Comparison of ENCODE assay signal across 19 mouse cellular contexts in genomic region chr11:3427697-3428230, GRCm38 (mm10). TPM values are rescaled to one million over a fixed set of nuclear protein-coding genes. Genes with fewer than 3 reads are reported as not detected.
DNase-seq lines count a peak whose midpoint lies in the region; ATAC-seq and TF ChIP-seq lines count a peak whose summit lies in the region.
"Had no signal": no experiment of that assay in that cellular context is flagged by ENCODE, and none has a peak within 500 bp of the region (broad histone marks: within the 10 kb centered on the region; RNA-seq: fewer than 3 reads in every experiment).

No protein-coding gene starts in this region.

- H3K4me3 ChIP-seq in kidney, embryonic 16.5 days (ENCODE audit: low read length): no peak overlapping the region
- H3K4me3 ChIP-seq in bone marrow macrophage, adult 2 months (ENCODE audit: insufficient read depth, low read length): no peak overlapping the region
- no peak overlapping the region for H3K4me3 ChIP-seq in macrophage (ENCODE audit: inconsistent target)
- H3K4me3 ChIP-seq: embryonic facial prominence, embryonic 12.5 days; forebrain, embryonic 15.5 days; heart, embryonic 10.5 days; heart, embryonic 15.5 days; hindbrain, embryonic 13.5 days had no signal

- peaks cover 15% of the 10 kb centered on the region for H3K36me3 ChIP-seq in kidney, embryonic 16.5 days (ENCODE audit: insufficient read depth, low read length)
- peaks cover 21% of the 10 kb centered on the region for H3K36me3 ChIP-seq in macrophage (ENCODE audit: inconsistent target)

- no peaks in the 10 kb centered on the region for H3K27me3 ChIP-seq in kidney, embryonic 16.5 days (ENCODE audit: insufficient read depth, low read length)
- H3K27me3 ChIP-seq: embryonic facial prominence, embryonic 12.5 days; forebrain, embryonic 15.5 days; heart, embryonic 15.5 days; hindbrain, embryonic 13.5 days had no signal

- H3K79me2 ChIP-seq in macrophage (ENCODE audit: inconsistent target): peaks cover 46% of the 10 kb centered on the region; the same call in 1 of the 2 replicates

- TF ChIP-seq POLR2A in bone marrow macrophage, adult 2 months (IDR thresholded peaks at IDR 0.05; ENCODE audit: borderline replicate concordance, low read depth, low read length): no peak

- no peak overlapping the region for H3K27ac ChIP-seq in kidney, embryonic 16.5 days (ENCODE audit: low read length)
- H3K27ac ChIP-seq in bone marrow macrophage, adult 2 months (ENCODE audit: insufficient read depth, low read depth, low read length): peak overlapping the region; percentile 45
- H3K27ac ChIP-seq in macrophage: peak overlapping the region; percentile 43
- H3K27ac ChIP-seq: embryonic facial prominence, embryonic 12.5 days; forebrain, embryonic 15.5 days; heart, embryonic 10.5 days; heart, embryonic 15.5 days; hindbrain, embryonic 13.5 days had no signal

- H3K4me2 ChIP-seq in kidney, embryonic 16.5 days (replicated peaks; ENCODE audit: low read depth, low read length): no peak overlapping the region
- H3K4me2 ChIP-seq: embryonic facial prominence, embryonic 12.5 days; forebrain, embryonic 15.5 days; heart, embryonic 15.5 days; hindbrain, embryonic 13.5 days had no signal

- H3K9me3 ChIP-seq in kidney, embryonic 16.5 days (ENCODE audit: low read length): no peaks in the 10 kb centered on the region
- H3K9me3 ChIP-seq: embryonic facial prominence, embryonic 12.5 days; forebrain, embryonic 15.5 days; heart, embryonic 10.5 days; heart, embryonic 15.5 days; hindbrain, embryonic 13.5 days had no signal

- no peaks in the 10 kb centered on the region for H3K4me1 ChIP-seq in kidney, embryonic 16.5 days (ENCODE audit: insufficient read depth, low read length)
- H3K4me1 ChIP-seq in bone marrow macrophage, adult 2 months (ENCODE audit: control insufficient read depth, insufficient read depth, low read length): peaks cover 29% of the 10 kb centered on the region
- H3K4me1 ChIP-seq: embryonic facial prominence, embryonic 12.5 days; forebrain, embryonic 15.5 days; heart, embryonic 10.5 days; hindbrain, embryonic 13.5 days had no signal

- peak; percentile 37 for DNase-seq in kidney, adult 18-20 months
- peak; percentile 30 for DNase-seq in kidney, postnatal 10 days
- DNase-seq in ovary, postnatal 14 days (ENCODE audit: low spot score): no peak
- no peak for DNase-seq in right cerebral cortex, postnatal 10 days (ENCODE audit: low spot score in 2 of 2)
- DNase-seq: adrenal gland, adult 2 months; adrenal gland, postnatal 25 days; cerebellum, adult 2 months; cerebellum, postnatal 14 days; gastrocnemius, postnatal 36 days; heart, adult 18-20 months; heart, postnatal 14 days had no signal

- no peak for ATAC-seq in kidney, embryonic 16.5 days (ENCODE audit: low FRiP score, low TSS enrichment)
- ATAC-seq: forebrain, embryonic 15.5 days had no signal

- TF ChIP-seq CTCF in bone marrow macrophage, adult 2 months (IDR thresholded peaks at IDR 0.05; ENCODE audit: low read depth, low read length): no peak

- H3K9ac ChIP-seq in kidney, embryonic 16.5 days (replicated peaks; ENCODE audit: low read length): no peak overlapping the region
- H3K9ac ChIP-seq: embryonic facial prominence, embryonic 12.5 days; forebrain, embryonic 15.5 days; heart, embryonic 15.5 days; hindbrain, embryonic 13.5 days had no signal

- 78% methylated on average over 3 of the region's 3 CpGs for WGBS in kidney, embryonic 16.5 days
- 77% methylated on average over 3 of the region's 3 CpGs for WGBS in macrophage (ENCODE audit: missing documents)

RNA-seq across cellular contexts. Expression of gene Limk2, which starts 18.8 kb away (rescaled TPM):
- 45.8 and 49.5 TPM in 2 replicates for polyA plus RNA-seq in kidney, embryonic 16.5 days (2015; fragmentation: Nextera tagmentation; extraction: Ambion mirVana)
- 20.8 and 20.9 TPM in 2 replicates for polyA plus RNA-seq in bone marrow macrophage, adult 2 months (2012; ENCODE audit: insufficient read depth, insufficient read length, missing spikeins)
- total RNA-seq in macrophage (2018; cell fraction: chromatin; rRNA removed): 10 to 100 TPM in 25 of 26 experiments, 1 to 10 TPM in 1; 8.3 to 92.2 (median 55.6) TPM
- total RNA-seq in macrophage (2018; cell fraction: cytosol; rRNA removed): 10 to 100 TPM in 2 of 26 experiments, 1 to 10 TPM in 24; 2.1 to 10.6 (median 7.5) TPM
- 10 to 100 TPM in 22 of 26 experiments, 1 to 10 TPM in 4; 8.7 to 53.3 (median 25.1) TPM for total RNA-seq in macrophage (2018; cell fraction: nucleus; rRNA removed)
- 8.2 to 9.5 TPM (median 9.2 TPM) in 3 replicates for polyA plus RNA-seq in macrophage (2018)

RNA-seq across cellular contexts. Expression of gene Rnf185, which starts 24.4 kb away (rescaled TPM):
- 45.5 and 47.0 TPM in 2 replicates for polyA plus RNA-seq in kidney, embryonic 16.5 days (2015; fragmentation: Nextera tagmentation; extraction: Ambion mirVana)
- polyA plus RNA-seq in bone marrow macrophage, adult 2 months (2012; ENCODE audit: insufficient read depth, insufficient read length, missing spikeins): 22.3 and 24.3 TPM in 2 replicates
- 10 to 100 TPM in 22 of 26 experiments, 1 to 10 TPM in 4; 8.1 to 17.9 (median 12.3) TPM for total RNA-seq in macrophage (2018; cell fraction: chromatin; rRNA removed)
- 10 to 100 TPM; 18.4 to 29.0 (median 23.3) TPM for total RNA-seq in macrophage (2018; cell fraction: cytosol; rRNA removed)
- 10 to 100 TPM; 14.8 to 31.4 (median 19.4) TPM for total RNA-seq in macrophage (2018; cell fraction: nucleus; rRNA removed)
- 19.6 to 25.4 TPM (median 23.5 TPM) in 3 replicates for polyA plus RNA-seq in macrophage (2018)

Comparison
In these comparisons a context has a peak if more than half of its experiments do, and no peak if none do; other contexts are left out.
1. DNase-seq: peak in kidney, adult 18-20 months (single experiment) and kidney, postnatal 10 days (single experiment); none in ovary, postnatal 14 days (single experiment) and right cerebral cortex, postnatal 10 days (0 of 2).